Mouse (Mus musculus) ES-E14 (cell line): ENCODE measurements at regions not wholly inside any gene's neighbourhood (a gene's known extent, or its start where the extent isn't known, plus 50 kb on each side); places are given as distances from the start of the nearest gene placed in this dataset.

Experiments
- DNase-seq: peaks from one replicate; pipeline ENCODE4 v3.0.0-alpha.2; 2013; ENCODE audit warnings: low read depth, low spot score
- H3K27ac ChIP-seq: 2 replicates; pipeline ENCODE4 v1.5.1; 2012; ENCODE audit warnings: low read depth, mild to moderate bottlenecking, low read length, moderate library complexity, mixed read lengths; ENCODE audit not compliant: poor library complexity, insufficient read depth, severe bottlenecking
- H3K36me3 ChIP-seq: 2 replicates; pipeline ENCODE4 v1.6.1; 2012; ENCODE audit warnings: mild to moderate bottlenecking, low read length, moderate library complexity, mixed read lengths; ENCODE audit not compliant: control insufficient read depth, poor library complexity, insufficient read depth, severe bottlenecking
- H3K4me1 ChIP-seq, 2 experiments: fragments of 150-350 bp in 1 of 2; sonication (generic) in 1 of 2; 2 replicates each; pipeline ENCODE4 v1.6.1; 2012; ENCODE audit warnings: low read length in 2 of 2, mild to moderate bottlenecking in 1 of 2, mixed read lengths in 1 of 2; ENCODE audit not compliant: control insufficient read depth in 2 of 2, insufficient read depth in 2 of 2, poor library complexity in 1 of 2
- H3K4me3 ChIP-seq, 2 experiments: fragments of 150-350 bp in 1 of 2; sonication (generic) in 1 of 2; 2 replicates each; pipeline ENCODE4 v1.5.1; 2012; ENCODE audit warnings: low read length in 2 of 2, low read depth in 1 of 2, mild to moderate bottlenecking in 1 of 2, mixed read lengths in 1 of 2; ENCODE audit not compliant: insufficient read depth in 1 of 2, poor library complexity in 1 of 2, severe bottlenecking in 1 of 2
- H3K9ac ChIP-seq: 2 replicates; pipeline ENCODE4 v1.6.1; 2012; ENCODE audit warnings: low read depth, mild to moderate bottlenecking, low read length, mixed read lengths; ENCODE audit not compliant: poor library complexity, insufficient read depth, severe bottlenecking
- H3K9me3 ChIP-seq: fragments of 150-350 bp; sonication (generic); 2 replicates; pipeline ENCODE4 v1.6.1; 2012; ENCODE audit warnings: low read depth, mild to moderate bottlenecking, low read length; ENCODE audit not compliant: control insufficient read depth, insufficient read depth
- CHD2 ChIP-seq: IDR thresholded peaks from 2 replicates; pipeline ENCODE4 v1.6.1; 2014; ENCODE audit warnings: mild to moderate bottlenecking, low read depth, low read length, inconsistent platforms
- HCFC1 ChIP-seq: IDR thresholded peaks from 2 replicates; pipeline ENCODE4 v1.6.1; 2012; ENCODE audit warnings: low read length, inconsistent platforms, borderline replicate concordance; ENCODE audit not compliant: insufficient read depth
- MAFK ChIP-seq: IDR thresholded peaks from 2 replicates; pipeline ENCODE4 v1.6.1; 2014; ENCODE audit warnings: mild to moderate bottlenecking, low read depth, low read length, inconsistent platforms; ENCODE audit not compliant: insufficient read depth
- ZC3H11A ChIP-seq: IDR thresholded peaks from 2 replicates; pipeline ENCODE4 v1.6.1; 2012; ENCODE audit warnings: low read depth, mild to moderate bottlenecking, inconsistent platforms, low read length, borderline replicate concordance
- ZNF384 ChIP-seq: IDR thresholded peaks from 2 replicates; pipeline ENCODE4 v1.6.1; 2012; ENCODE audit warnings: low read depth, low read length, inconsistent platforms
- in situ Hi-C, 2 experiments: fragments of 600-800 bp; cut with MboI; formaldehyde crosslinking; loops; one replicate each; pipeline ENCODE4 v1.15.1; 2025; ENCODE audit warnings: low sequenced_read_pairs in 2 of 2, inconsistent platforms in 1 of 2; ENCODE audit not compliant: unreplicated experiment in 2 of 2

- TF ChIP-seq HCFC1 (no peak), ZC3H11A (no peak), MAFK (no peak), CHD2 (no peak), ZNF384 (no peak)
- in situ Hi-C loops = no loop called here
- H3K4me3 ChIP-seq = no peak overlapping the region
- DNase-seq = no peak
- H3K9ac ChIP-seq = no peak overlapping the region
- no peaks in the 10 kb centered on the region for H3K4me1 ChIP-seq
- H3K9me3 ChIP-seq = no peaks in the 10 kb centered on the region
- H3K36me3 ChIP-seq = no peaks in the 10 kb centered on the region
- H3K27ac ChIP-seq = no peak overlapping the region
Measured at GRCm38 (mm10) chr8:28160651-28161050, 713.2 kb downstream of the Poteg start.

DNA sequence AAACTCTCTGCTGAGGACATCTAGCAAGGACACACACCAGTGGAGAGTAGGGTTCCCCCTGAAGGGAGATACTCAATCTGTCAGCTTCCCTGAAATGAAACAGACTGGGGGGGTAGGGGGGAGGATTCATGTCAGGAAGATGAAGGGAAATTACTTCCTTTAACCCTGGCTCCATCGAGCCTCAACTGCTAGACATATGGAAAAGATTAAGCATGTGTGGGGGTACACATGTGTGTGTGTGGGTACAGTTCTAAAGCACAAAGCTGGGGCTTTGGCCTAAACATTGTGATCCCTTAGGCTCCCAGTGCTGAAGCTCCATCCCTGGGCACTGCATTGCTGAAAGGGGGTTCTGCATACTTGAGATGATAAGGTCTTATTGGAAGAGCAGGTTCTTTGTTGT lies 720.6 kb downstream of the Poteg start:
- no peak for TF ChIP-seq CHD2
- no peak for TF ChIP-seq HCFC1
- TF ChIP-seq ZC3H11A = no peak
- TF ChIP-seq ZNF384 = no peak
- no peak for TF ChIP-seq MAFK
- H3K4me3 ChIP-seq = no peak overlapping the region
- H3K9ac ChIP-seq = no peak overlapping the region
- H3K9me3 ChIP-seq = no peaks in the 10 kb centered on the region
- no peak for DNase-seq
- in situ Hi-C loops = no loop called here
- H3K27ac ChIP-seq = no peak overlapping the region
- no peaks in the 10 kb centered on the region for H3K4me1 ChIP-seq
- H3K36me3 ChIP-seq = no peaks in the 10 kb centered on the region

- Histone ChIP-seq H3K4me1 (no peaks in the 10 kb centered on the region), H3K4me3 (no peak overlapping the region), H3K36me3 (no peaks in the 10 kb centered on the region), H3K9me3 (no peaks in the 10 kb centered on the region), H3K27ac (no peak overlapping the region), H3K9ac (no peak overlapping the region)
- TF ChIP-seq MAFK (no peak), CHD2 (no peak), ZC3H11A (no peak), ZNF384 (no peak), HCFC1 (no peak)
- DNase-seq = no peak
- in situ Hi-C loops = no loop called here
Measured at GRCm38 (mm10) chr8:28171456-28171855, 724.0 kb downstream of the Poteg start.

DNA sequence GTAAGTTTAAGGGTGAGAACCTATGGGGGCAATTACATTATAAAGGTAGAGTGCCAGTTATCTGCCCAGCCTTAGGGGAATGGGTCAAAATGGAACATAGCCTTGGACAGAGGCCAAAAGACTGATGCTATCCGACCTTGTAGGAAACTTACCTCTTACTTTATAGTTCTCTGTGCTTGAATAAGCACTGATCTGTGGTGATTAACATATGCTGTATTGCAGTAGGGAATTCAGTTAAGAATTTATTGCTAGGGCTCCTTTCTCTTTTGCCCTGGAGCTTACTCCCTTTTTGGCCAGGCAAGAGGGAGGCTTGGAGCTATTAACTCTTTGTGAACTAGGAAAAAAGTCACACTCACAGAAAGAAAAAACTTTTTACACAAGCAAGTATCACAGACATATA lies 748.5 kb downstream of the Poteg start:
- no peak overlapping the region for H3K4me3 ChIP-seq
- no peaks in the 10 kb centered on the region for H3K36me3 ChIP-seq
- no peak overlapping the region for H3K9ac ChIP-seq
- no peak overlapping the region for H3K27ac ChIP-seq
- no peaks in the 10 kb centered on the region for H3K9me3 ChIP-seq
- DNase-seq = no peak
- no peak for TF ChIP-seq ZNF384
- no peak for TF ChIP-seq CHD2
- no peak for TF ChIP-seq ZC3H11A
- TF ChIP-seq MAFK = no peak
- no peak for TF ChIP-seq HCFC1
- in situ Hi-C loops = no loop called here
- H3K4me1 ChIP-seq = no peaks in the 10 kb centered on the region

- TF ChIP-seq CHD2 = no peak
- TF ChIP-seq ZNF384 = no peak
- TF ChIP-seq MAFK = no peak
- no peak overlapping the region for H3K27ac ChIP-seq
- no peak overlapping the region for H3K4me3 ChIP-seq
- no peaks in the 10 kb centered on the region for H3K9me3 ChIP-seq
- H3K36me3 ChIP-seq = no peaks in the 10 kb centered on the region
- H3K4me1 ChIP-seq = no peaks in the 10 kb centered on the region
- no peak for DNase-seq
- H3K9ac ChIP-seq = no peak overlapping the region
- in situ Hi-C loops = no loop called here
Measured at GRCm38 (mm10) chr8:28235562-28235961, 788.1 kb downstream of the Poteg start.
